Mouse (Mus musculus): ENCODE measurements at regions not wholly inside any gene's neighbourhood (a gene's known extent, or its start where the extent isn't known, plus 50 kb on each side); places are given as distances from the start of the nearest gene placed in this dataset.

DNA sequence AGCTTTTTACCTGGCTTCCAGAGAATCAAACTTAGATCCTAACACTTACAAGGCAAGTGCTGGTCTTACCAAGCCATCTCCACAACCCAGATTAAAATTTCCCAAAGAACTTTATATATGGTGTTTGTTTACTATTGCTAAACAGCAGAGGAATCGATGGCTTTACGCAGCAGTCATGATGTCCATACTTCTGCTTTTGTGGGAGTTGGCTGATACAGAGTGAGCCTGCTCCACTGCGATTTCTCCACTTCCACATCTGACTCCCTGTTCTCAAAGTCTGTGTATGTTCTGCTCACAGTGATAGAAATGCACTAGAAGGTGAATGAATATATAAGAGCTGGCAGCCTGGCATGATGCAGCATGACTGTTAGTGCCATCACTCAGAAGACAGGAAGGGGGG lies 231.1 kb downstream of the Nr2f2 start:
- no peak overlapping the region for H3K27ac ChIP-seq (ENCODE audit: insufficient read depth, low read length)
- H3K4me1 ChIP-seq (ENCODE audit: control insufficient read depth, insufficient read depth, low read length): no peaks in the 10 kb centered on the region
- TF ChIP-seq POLR2A (IDR thresholded peaks at IDR 0.05; ENCODE audit: low read depth, low read length) (no peak), CTCF (IDR thresholded peaks at IDR 0.05; ENCODE audit: borderline replicate concordance, insufficient read depth, low read length) (no peak)
- no peak overlapping the region for H3K4me3 ChIP-seq (ENCODE audit: insufficient read depth, low read length)

DNA sequence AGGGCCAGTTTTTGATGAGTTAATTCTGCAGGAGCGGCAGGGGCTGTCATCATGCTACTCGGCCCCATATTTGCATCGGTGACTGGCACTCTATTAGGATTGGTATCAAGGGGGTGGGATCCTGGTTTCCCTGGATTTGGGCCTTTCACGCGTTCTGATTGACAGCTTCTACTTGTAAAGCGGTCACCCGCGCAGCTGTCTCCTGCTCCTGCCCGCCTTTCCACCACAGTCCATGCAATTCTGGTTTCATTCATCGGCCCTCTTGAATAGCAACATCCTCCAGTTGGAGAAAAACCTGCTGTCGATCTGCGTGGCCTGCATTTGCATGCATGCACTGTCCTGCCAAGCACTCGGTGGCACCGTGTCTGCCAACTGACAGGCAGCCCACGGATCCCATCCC lies 236.6 kb downstream of the Nr2f2 start:
- TF ChIP-seq CTCF (IDR thresholded peaks at IDR 0.05; ENCODE audit: borderline replicate concordance, insufficient read depth, low read length): no peak
- TF ChIP-seq POLR2A (IDR thresholded peaks at IDR 0.05; ENCODE audit: low read depth, low read length): no peak

GRCm38 (mm10) chr7:70122818-70123217 lies 243.7 kb downstream of the Nr2f2 start:
- Histone ChIP-seq H3K4me3 (ENCODE audit: insufficient read depth, low read length) (no peak overlapping the region), H3K4me1 (ENCODE audit: control insufficient read depth, insufficient read depth, low read length) (no peaks in the 10 kb centered on the region), H3K27ac (ENCODE audit: insufficient read depth, low read length) (no peak overlapping the region)
- TF ChIP-seq CTCF (IDR thresholded peaks at IDR 0.05; ENCODE audit: borderline replicate concordance, insufficient read depth, low read length): no peak

More for the DNA sequence above, 236.6 kb downstream of the Nr2f2 start:
- Histone ChIP-seq H3K27ac (ENCODE audit: insufficient read depth, low read length) (no peak overlapping the region), H3K4me3 (ENCODE audit: insufficient read depth, low read length) (no peak overlapping the region), H3K4me1 (ENCODE audit: control insufficient read depth, insufficient read depth, low read length) (no peaks in the 10 kb centered on the region)

DNA sequence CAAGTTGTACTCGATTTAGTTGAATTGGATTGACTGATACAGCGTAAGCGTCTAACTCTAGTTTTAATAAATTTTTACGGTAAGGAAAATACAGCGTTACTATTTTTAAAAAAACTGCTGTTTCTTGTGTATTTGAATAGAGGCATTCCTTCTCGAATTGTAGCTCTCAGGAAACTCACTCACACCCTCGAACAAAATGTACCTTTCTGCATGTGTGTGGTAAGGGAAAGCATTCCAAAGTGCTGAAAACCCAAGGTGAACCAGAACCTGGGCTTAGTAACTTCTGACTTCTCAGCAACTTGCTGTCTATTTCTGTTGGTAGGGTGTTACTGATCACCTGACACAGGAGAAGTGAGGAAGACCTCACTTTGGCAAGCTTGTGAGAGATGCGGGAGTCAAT lies 247.0 kb downstream of the Nr2f2 start:
- Histone ChIP-seq H3K27ac (ENCODE audit: insufficient read depth, low read length) (no peak overlapping the region), H3K4me1 (ENCODE audit: control insufficient read depth, insufficient read depth, low read length) (no peaks in the 10 kb centered on the region), H3K4me3 (ENCODE audit: insufficient read depth, low read length) (no peak overlapping the region)
- no peak for TF ChIP-seq POLR2A (IDR thresholded peaks at IDR 0.05; ENCODE audit: low read depth, low read length)
- TF ChIP-seq CTCF (IDR thresholded peaks at IDR 0.05; ENCODE audit: borderline replicate concordance, insufficient read depth, low read length): no peak

- no peak for TF ChIP-seq CTCF (IDR thresholded peaks at IDR 0.05; ENCODE audit: borderline replicate concordance, insufficient read depth, low read length)
- no peak for TF ChIP-seq POLR2A (IDR thresholded peaks at IDR 0.05; ENCODE audit: low read depth, low read length)
- Histone ChIP-seq H3K4me3 (ENCODE audit: insufficient read depth, low read length) (peak overlapping the region; percentile 11; the same call in 1 of the 2 replicates), H3K4me1 (ENCODE audit: control insufficient read depth, insufficient read depth, low read length) (no peaks in the 10 kb centered on the region), H3K27ac (ENCODE audit: insufficient read depth, low read length) (no peak overlapping the region)
These were observed 247.6 kb downstream of the Nr2f2 start for GRCm38 (mm10) chr7:70118971-70119370.

GRCm38 (mm10) chr7:70117930-70118922 lies 248.3 kb downstream of the Nr2f2 start:
- no peaks in the 10 kb centered on the region for H3K4me1 ChIP-seq (ENCODE audit: control insufficient read depth, insufficient read depth, low read length)
- no peak for TF ChIP-seq POLR2A (IDR thresholded peaks at IDR 0.05; ENCODE audit: low read depth, low read length)
- no peak for TF ChIP-seq CTCF (IDR thresholded peaks at IDR 0.05; ENCODE audit: borderline replicate concordance, insufficient read depth, low read length)
- H3K27ac ChIP-seq (ENCODE audit: insufficient read depth, low read length): no peak overlapping the region
- H3K4me3 ChIP-seq (ENCODE audit: insufficient read depth, low read length): peak overlapping the region; percentile 11; the same call in 1 of the 2 replicates

- no peaks in the 10 kb centered on the region for H3K4me1 ChIP-seq (ENCODE audit: control insufficient read depth, insufficient read depth, low read length)
- TF ChIP-seq POLR2A (IDR thresholded peaks at IDR 0.05; ENCODE audit: low read depth, low read length) (no peak), CTCF (IDR thresholded peaks at IDR 0.05; ENCODE audit: borderline replicate concordance, insufficient read depth, low read length) (no peak)
- H3K4me3 ChIP-seq (ENCODE audit: insufficient read depth, low read length): no peak overlapping the region
- H3K27ac ChIP-seq (ENCODE audit: insufficient read depth, low read length): no peak overlapping the region
These were observed 257.5 kb downstream of the Nr2f2 start for GRCm38 (mm10) chr7:70109013-70109412.

DNA sequence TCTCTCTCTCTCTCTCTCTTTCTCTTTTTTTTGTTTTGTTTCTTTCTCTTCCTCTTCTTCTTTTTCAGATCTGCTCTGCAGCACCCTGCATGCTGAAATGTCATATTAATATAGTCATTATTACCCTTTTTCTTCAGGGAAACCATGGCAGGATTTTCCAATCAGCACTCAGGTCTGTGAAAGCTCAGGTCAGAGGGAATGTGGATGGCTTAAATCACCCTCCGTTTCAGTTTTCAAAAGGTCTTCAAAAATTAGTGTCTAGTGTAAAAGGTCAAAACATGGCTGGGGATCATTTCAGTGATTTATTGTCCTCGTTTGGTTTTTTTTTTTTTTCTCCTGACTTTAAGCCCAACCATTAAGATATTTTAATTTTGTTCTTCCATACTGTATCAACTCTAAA lies 261.5 kb downstream of the Nr2f2 start:
- Histone ChIP-seq H3K4me3 (ENCODE audit: insufficient read depth, low read length) (no peak overlapping the region), H3K4me1 (ENCODE audit: control insufficient read depth, insufficient read depth, low read length) (no peaks in the 10 kb centered on the region), H3K27ac (ENCODE audit: insufficient read depth, low read length) (no peak overlapping the region)
- TF ChIP-seq POLR2A (IDR thresholded peaks at IDR 0.05; ENCODE audit: low read depth, low read length): no peak
- TF ChIP-seq CTCF (IDR thresholded peaks at IDR 0.05; ENCODE audit: borderline replicate concordance, insufficient read depth, low read length): no peak

GRCm38 (mm10) chr7:70104486-70104885 lies 262.0 kb downstream of the Nr2f2 start:
- no peak overlapping the region for H3K27ac ChIP-seq (ENCODE audit: insufficient read depth, low read length)
- H3K4me3 ChIP-seq (ENCODE audit: insufficient read depth, low read length): no peak overlapping the region
- TF ChIP-seq POLR2A (IDR thresholded peaks at IDR 0.05; ENCODE audit: low read depth, low read length): no peak
- TF ChIP-seq CTCF (IDR thresholded peaks at IDR 0.05; ENCODE audit: borderline replicate concordance, insufficient read depth, low read length): no peak
- no peaks in the 10 kb centered on the region for H3K4me1 ChIP-seq (ENCODE audit: control insufficient read depth, insufficient read depth, low read length)

- H3K27ac ChIP-seq (ENCODE audit: insufficient read depth, low read length): no peak overlapping the region
- no peak overlapping the region for H3K4me3 ChIP-seq (ENCODE audit: insufficient read depth, low read length)
- no peak for TF ChIP-seq POLR2A (IDR thresholded peaks at IDR 0.05; ENCODE audit: low read depth, low read length)
- no peak for TF ChIP-seq CTCF (IDR thresholded peaks at IDR 0.05; ENCODE audit: borderline replicate concordance, insufficient read depth, low read length)
- H3K4me1 ChIP-seq (ENCODE audit: control insufficient read depth, insufficient read depth, low read length): no peaks in the 10 kb centered on the region
These were observed 262.9 kb downstream of the Nr2f2 start for GRCm38 (mm10) chr7:70103680-70104079.

All from embryonic fibroblast, embryonic 13.5 days (primary cell).